Mouse (Mus musculus) kidney, adult 8-10 months (tissue): Measurements from ENCODE around the gene Dpysl4.

Experiments used
- DNase-seq, 2 experiments: peaks; one replicate each; pipeline ENCODE4 v3.0.0; 2022

Gene Dpysl4

GRCm38 (mm10) chr7:139085629-139086194 is at the start of gene Dpysl4:
Gene Dpysl4 (plus strand): TSS chr7:139086001.
- peak in 1 of 2 experiments; percentile 12 for DNase-seq

- peak in 1 of 2 experiments; percentile 3 for DNase-seq
These were observed 22.4 kb upstream of the Dpysl4 start for GRCm38 (mm10) chr7:139063406-139063805.

DNA sequence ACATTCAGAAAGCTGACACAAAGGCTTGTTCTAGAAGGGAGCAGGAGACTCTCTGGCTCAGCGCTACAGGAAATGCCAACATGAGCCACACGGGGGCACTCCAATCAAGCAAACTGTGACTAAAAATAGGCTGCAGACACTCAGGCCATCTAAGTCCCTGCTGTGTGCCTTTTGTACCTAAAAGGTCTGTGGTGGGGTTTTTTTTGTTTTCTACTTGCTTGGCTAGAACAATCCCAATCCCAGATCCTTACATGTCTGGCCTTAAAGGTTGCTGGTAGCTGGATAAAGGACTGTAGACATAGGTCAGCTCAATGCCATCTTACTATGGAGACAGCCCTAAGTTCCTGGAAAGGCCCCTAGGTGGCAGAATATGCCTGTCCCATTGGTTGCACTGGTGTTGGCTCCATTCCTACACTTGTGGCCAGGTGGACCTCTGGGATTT is 17.6 kb upstream of the Dpysl4 start:
- DNase-seq: peak; percentile 12 to 61

- DNase-seq: no peak
These were observed 11.6 kb upstream of the Dpysl4 start for GRCm38 (mm10) chr7:139074189-139074588.

DNA sequence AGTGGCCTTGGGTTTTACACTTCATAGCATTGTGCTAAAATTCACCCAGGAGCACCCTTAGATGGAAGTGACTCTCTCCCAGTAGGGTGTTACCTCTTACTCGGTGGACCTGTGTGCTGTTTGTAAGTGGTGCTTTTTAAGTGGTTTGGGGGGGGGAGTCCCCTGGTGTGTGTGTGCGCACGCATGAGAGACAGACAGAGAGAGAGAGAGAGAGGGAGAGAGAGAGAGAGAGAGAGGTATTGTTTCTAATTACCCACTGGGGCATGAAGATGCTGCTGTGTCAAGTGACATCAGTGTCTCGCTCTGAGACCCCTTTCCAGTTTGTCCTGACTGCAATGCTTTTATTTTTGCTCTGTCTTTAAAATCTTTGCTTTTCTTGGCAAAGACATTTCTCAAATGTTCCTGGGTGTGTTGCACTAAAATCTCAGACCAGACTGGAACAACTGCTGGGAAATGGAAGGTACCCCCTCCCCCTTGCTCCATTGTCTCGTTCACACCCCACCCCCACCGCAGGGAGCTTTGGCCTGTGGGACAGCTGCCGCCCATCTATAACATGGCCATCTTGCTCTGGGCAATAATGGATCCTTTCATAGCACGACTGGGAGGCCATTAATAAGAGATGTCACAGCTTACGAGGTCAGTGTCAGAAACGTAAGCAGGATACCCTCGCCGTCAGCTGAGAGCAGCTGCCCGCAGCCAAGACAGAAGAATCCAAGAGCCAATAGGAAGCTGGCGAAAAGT is 10.6 kb upstream of the Dpysl4 start:
- DNase-seq: no peak

- no peak for DNase-seq
These were observed 8.5 kb upstream of the Dpysl4 start for GRCm38 (mm10) chr7:139077283-139077682.

DNA sequence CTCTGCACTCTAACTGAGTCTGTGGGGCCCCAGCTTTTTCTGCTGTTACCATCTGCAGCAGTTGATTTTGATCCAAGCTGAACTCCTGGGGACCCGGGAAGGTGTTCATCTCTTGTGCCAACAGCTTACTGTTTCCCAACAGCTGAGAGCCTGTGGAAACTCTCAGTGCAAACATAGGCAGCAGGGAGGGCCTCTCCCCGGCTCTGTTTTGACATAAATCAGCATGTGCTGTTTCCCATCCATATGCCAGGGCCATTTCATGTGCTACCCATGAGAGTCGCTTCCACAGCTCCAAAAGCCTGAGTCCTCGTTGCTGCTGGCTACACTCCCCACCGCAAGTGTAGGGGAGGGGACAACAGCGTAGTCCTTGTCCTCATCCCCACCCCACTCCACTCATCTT is 7.6 kb upstream of the Dpysl4 start:
- DNase-seq: no peak

GRCm38 (mm10) chr7:139079141-139079540 is 6.7 kb upstream of the Dpysl4 start:
- DNase-seq: no peak

DNA sequence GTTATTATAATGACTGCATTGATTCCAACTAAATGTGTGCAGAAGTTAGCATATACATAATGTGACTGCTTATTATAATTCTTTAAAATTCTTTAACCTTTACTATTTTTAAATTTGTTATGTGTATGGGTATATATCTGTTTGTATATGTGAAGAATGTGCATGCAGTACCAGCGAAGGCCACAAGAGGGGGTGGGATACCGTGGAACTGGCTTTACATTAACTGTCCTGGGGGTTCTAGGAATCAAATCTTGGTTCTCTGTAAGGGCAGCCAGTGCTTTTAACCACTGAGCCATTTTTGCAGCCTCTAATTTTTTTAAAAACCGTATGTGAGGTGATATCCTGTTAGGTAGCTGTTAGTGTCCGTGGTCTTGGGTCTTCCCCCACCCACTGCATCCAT is 5.1 kb upstream of the Dpysl4 start:
- DNase-seq: no peak

DNA sequence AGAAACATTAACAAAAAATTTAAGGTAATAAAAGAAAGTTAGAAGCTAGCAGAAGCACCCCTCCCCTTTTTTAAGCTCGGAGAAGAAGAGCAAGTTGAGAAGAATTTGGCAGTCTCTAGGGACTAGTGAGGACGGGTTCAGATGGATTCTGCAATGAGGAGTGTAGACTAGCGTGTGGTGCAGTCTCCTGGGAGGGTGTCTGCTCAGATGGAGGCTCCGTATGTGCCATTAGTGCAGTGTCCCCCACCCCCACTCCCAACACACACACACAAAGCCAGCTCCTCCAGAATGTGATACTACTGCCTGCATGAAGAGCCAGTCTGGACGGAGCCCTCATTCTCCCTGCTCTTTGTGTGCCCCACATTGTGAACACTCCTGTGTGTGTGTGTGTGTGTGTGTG is 4.6 kb upstream of the Dpysl4 start:
- no peak for DNase-seq

DNA sequence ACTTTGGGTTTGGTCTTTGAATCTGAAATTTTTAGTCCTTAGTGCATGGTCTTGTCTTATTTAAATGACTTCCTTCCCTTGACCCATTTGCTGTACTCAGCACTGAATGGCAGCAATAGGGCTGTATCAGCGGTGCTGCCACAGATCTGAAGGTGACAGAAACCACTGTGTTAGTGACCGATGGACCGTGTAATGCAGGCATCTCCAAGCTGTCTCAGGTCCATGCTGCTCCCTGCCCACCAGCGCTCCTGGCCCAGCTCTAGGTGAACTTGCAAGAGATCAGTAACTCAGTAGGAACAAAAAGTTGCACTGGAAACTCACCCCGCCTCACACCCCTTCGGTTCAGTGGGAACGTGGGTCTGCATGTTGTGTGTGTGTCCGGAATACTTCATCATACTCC is 3.5 kb upstream of the Dpysl4 start:
- no peak for DNase-seq

DNA sequence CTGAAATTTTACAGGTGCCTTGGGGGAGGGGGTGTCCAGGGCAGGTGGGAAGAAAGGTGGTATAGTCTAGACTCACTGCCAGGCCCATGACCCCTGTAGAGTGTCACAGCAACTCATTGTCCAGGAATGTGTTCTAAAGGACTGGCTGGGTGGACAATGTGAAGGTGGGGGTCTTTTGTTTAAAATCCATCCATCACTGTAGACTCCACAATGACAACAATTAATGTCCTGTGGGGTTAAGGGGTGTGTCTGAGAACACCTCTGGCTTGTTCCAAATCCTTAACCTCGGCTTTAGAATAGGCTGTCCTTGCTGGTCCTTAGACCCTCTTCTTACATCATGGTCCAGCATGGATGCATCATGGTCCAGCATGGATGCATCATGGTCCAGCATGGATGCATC is 1.5 kb upstream of the Dpysl4 start:
- DNase-seq: no peak

DNA sequence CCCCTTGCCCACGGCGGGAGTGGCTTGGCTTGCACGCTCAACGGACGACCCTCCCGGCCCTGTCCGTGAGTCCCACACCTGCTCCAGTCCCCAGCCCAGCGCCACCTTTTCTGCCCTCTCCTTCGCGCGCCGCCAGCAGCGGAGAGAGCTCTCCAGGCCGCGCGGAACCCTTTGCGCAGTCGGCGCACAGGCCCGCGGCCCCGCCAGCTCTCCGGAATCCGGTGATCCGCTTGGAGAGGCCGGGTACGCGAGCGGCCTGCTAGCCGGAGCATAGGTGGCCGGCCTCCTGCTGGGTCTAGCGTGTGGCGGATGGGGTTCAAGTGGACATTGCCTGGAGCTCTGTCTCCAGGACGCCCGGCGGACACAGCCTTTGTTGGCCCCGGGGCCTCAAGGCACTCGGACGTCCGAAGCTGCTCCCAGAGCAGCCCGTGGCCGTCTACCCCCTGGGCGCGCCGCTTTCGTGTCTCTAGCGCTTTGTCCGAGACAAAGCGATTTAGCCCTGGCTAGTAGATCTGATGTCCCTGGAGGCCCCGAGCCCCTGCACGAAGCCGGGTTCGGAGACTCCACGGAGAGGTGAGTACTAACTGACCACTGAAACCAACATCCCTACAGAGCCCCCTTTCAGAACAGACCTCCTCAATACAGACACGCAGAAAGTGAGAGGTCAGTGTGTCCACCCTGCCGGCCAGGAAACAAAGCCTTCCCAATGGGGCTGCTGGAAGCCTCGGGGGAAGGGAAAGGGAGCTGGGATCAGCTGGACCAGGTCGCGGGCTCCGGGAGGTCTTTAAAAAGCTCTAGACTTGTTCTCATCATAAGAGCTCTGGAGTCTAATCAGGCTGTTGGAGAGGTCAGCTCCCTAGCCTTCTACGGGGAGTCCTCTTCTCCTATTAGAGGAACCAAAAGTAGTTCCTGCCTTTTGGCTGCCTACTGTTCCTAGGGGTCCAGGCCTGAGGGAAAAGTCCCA is 676 bp downstream of the Dpysl4 start:
- no peak for DNase-seq

DNA sequence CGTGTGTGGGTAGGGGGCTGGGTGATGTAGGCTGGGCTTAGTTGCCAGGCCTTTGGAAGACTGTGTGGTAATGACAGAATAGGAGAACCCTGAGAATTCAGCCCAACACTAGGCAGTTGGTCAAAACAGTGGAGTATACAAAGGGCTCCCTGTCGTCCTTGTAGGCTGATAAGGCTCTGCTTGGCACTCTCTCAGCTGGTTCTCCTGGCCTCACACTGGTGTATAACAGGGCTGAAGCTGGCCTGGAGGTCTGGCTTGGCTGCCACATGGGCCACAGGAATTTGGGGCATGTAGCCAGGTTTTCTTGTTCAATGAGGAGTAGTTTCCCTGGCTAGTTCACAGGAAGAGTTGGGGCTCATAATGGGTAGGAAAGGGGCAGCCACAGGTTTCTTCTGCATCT is 2.0 kb downstream of the Dpysl4 start:
- DNase-seq: no peak

DNA sequence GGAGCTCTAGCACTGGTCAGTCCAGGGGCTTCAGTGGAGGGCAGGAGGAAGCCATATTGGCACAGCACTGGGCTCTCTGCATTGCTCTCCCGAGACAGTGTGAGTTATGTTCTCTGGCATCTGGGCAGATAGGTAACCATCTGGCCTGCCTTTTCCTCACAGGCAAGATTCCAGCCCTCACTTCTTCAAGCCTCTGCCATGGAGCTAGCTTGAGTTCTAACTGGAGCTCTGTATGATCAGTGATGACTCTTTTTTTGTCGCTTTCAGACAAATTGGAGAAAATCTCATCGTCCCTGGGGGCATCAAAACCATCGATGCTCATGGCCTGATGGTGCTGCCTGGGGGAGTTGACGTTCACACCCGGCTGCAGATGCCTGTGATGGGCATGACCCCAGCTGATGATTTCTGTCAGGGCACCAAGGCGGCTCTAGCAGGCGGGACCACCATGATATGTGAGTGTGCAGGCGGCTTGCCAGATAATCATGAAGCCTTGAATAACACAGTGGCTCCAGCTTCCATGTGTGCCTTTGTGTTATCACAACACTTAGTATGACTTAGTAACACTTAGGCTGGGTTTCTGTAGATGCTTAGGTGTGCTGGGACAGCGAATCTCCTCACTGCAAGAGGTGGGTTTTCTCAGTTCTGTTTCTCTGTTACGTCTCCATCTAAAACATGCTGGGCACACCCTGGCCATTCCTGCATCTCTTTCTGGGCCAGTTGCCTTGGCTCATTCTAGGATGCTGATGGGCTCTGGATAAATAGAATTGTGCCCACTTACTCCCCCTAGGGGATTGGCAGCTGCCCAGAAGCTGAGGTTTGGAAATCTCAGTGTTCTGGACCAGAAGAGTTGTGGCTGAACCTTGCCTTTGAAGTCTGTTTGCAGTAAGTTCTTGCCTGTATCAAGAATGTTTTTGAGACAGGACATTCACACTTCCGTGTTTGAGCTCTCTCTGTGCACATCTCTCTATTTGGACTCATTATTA is 4.4 kb downstream of the Dpysl4 start:
- DNase-seq: no peak

GRCm38 (mm10) chr7:139091681-139092080 is 5.9 kb downstream of the Dpysl4 start:
- DNase-seq: no peak

DNA sequence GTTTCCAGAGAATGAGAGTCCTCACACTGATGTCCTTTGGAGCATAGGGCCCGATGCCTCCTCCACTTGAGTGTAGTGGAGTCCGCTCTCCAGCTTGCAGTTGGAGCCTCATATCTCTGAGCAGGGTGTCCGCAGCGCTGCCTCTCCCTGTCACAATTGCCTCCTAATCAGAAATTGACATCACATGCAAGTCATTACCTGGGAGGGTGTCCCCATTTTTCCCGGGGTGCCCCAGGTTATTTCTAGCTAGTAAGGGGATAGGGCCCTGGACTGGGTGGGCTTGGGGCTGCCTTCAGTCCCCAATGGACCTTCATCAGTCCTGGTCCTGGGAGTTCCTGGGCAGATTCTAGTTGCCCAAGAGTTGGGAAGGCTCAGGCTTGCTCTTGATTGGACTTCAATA is 6.9 kb downstream of the Dpysl4 start:
- DNase-seq: no peak

DNA sequence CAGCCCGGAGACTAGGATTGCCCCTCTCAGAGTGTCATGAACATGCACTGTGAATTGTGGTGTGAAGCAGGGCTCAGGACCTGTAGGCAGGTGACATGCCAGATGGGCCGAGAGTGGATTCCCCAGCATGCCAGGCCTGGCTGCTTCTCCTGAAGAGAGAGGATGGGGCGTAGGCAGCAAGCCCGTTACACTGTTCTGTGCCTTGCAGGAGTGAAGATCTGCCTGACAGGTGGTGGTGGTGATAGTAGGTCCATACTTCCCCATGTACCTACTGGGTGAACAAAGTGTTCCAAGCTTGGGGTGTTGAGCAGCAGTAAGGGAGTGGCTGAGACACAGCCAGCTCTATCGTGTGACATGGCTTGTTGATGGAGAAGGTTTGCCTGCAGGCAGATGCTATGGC is 7.3 kb downstream of the Dpysl4 start:
- no peak for DNase-seq

DNA sequence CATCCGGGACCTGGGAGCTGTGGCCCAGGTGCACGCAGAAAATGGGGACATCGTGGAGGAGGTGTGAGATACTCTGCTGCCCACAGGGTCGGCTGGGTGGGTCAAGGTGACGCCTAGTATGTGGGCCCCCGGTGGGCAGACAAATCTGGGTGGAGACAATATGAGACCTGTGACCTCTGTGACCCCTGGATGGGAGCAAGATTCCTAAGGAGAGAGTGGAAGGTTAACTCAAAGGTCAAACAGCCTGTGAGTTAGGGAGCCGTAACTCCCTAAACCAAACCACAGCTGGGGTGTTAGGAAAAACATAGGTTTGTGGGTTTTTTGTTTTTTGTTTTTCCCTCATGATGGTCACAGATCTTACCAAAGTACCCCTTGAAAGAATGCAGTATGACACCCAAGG is 8.0 kb downstream of the Dpysl4 start:
- no peak for DNase-seq

- no peak for DNase-seq
These were observed 9.0 kb downstream of the Dpysl4 start for GRCm38 (mm10) chr7:139094761-139095160.

GRCm38 (mm10) chr7:139095282-139095681 is 9.5 kb downstream of the Dpysl4 start:
- no peak for DNase-seq

GRCm38 (mm10) chr7:139096399-139096798 is 10.6 kb downstream of the Dpysl4 start:
- no peak for DNase-seq
